8 mouse cellular contexts compared by ENCODE assay signal in genomic region chr9:116489787-116490186, GRCm38 (mm10).
DNase-seq lines count a peak whose midpoint lies in the region; ATAC-seq and TF ChIP-seq lines count a peak whose summit lies in the region.

No protein-coding gene starts in this region.

- H3K9me3 ChIP-seq in liver, embryonic 13.5 days (replicated peaks), result no peaks in the 10 kb centered on the region

- no peaks in the 10 kb centered on the region for H3K4me1 ChIP-seq in liver, embryonic 13.5 days (replicated peaks)

- TF ChIP-seq CTCF in gastrocnemius, adult 2 months (IDR thresholded peaks at IDR 0.05), result peak; percentile 59

- no peak overlapping the region for H3K4me3 ChIP-seq in gastrocnemius, adult 2 months
- H3K4me3 ChIP-seq in liver, embryonic 13.5 days (replicated peaks), result no peak overlapping the region

- ATAC-seq in liver, embryonic 13.5 days (ENCODE audit: low read depth), result no peak

- no peaks in the 10 kb centered on the region for H3K27me3 ChIP-seq in liver, embryonic 13.5 days

- no peak overlapping the region for H3K4me2 ChIP-seq in liver, embryonic 13.5 days

- intact Hi-C loops in gastrocnemius, adult 2 months (cut with DNase I), result no loop called here

- peak; percentile 21 for DNase-seq in gastrocnemius, adult 2 months
- no peak for DNase-seq in gastrocnemius, postnatal 25 days
- DNase-seq in right cerebral cortex, adult 18-20 months, result peak; percentile 18
- no peak for DNase-seq in right cerebral cortex, postnatal 36 days (ENCODE audit: low spot score in 2 of 2)
- DNase-seq in embryo, embryonic 9.5 days (ENCODE audit: extremely low spot score), result peak; percentile 25
- peak; percentile 3 for DNase-seq in liver, embryonic 13.5 days
- peak; percentile 42 for DNase-seq in thymus, postnatal 0 days (ENCODE audit: low spot score)
- no peak for DNase-seq in gastrocnemius, adult 8-10 months (ENCODE audit: low spot score in 2 of 2)

- H3K36me3 ChIP-seq in liver, embryonic 13.5 days, result no peaks in the 10 kb centered on the region

- no peak overlapping the region for H3K9ac ChIP-seq in liver, embryonic 13.5 days

- WGBS in liver, embryonic 13.5 days (ENCODE audit: insufficient replicate concordance), result 46% methylated on average over 4 of the region's 4 CpGs

- H3K27ac ChIP-seq in gastrocnemius, adult 2 months, result no peak overlapping the region
- no peak overlapping the region for H3K27ac ChIP-seq in liver, embryonic 13.5 days

Comparison
In these comparisons a context has a peak if more than half of its experiments do, and no peak if none do; other contexts are left out.
1. DNase-seq: peak in gastrocnemius, adult 2 months (single experiment), right cerebral cortex, adult 18-20 months (single experiment), embryo, embryonic 9.5 days (single experiment), liver, embryonic 13.5 days (single experiment) and thymus, postnatal 0 days (single experiment); none in gastrocnemius, postnatal 25 days (single experiment), right cerebral cortex, postnatal 36 days (0 of 2) and gastrocnemius, adult 8-10 months (0 of 2).